Mouse (Mus musculus) myocyte (in vitro differentiated cells): ENCODE results near the gene Cwc25. TPM values are rescaled to one million over a fixed set of nuclear protein-coding genes. Genes with fewer than 3 reads are reported as not detected.

ENCODE experiments used
- H3K27me3 ChIP-seq: one replicate; pipeline ENCODE4 v1.6.1; 2011; ENCODE audit not compliant: control insufficient read depth, insufficient read depth, insufficient read length
- H3K36me3 ChIP-seq: one replicate; pipeline ENCODE4 v1.6.1; 2011; ENCODE audit not compliant: control insufficient read depth, insufficient read depth
- H3K4me2 ChIP-seq: one replicate; pipeline ENCODE4 v1.6.1; 2011; ENCODE audit warnings: low read depth, control low read depth
- H3K4me3 ChIP-seq: one replicate; pipeline ENCODE4 v1.5.1; 2011; ENCODE audit warnings: mild to moderate bottlenecking, control low read depth, moderate library complexity
- H3K79me2 ChIP-seq: one replicate; pipeline ENCODE4 v1.6.1; 2011; ENCODE audit not compliant: control insufficient read depth, insufficient read depth
- H3ac ChIP-seq: one replicate; pipeline ENCODE4 v1.6.1; 2011; ENCODE audit not compliant: control insufficient read depth, insufficient read length
- CEBPB ChIP-seq: IDR thresholded peaks from 2 replicates; pipeline ENCODE4 v1.6.1; 2011; ENCODE audit warnings: mild to moderate bottlenecking, moderate library complexity; ENCODE audit not compliant: poor library complexity, insufficient read depth, severe bottlenecking
- E2F4 ChIP-seq: IDR thresholded peaks from one replicate; pipeline ENCODE4 v1.6.1; 2011; ENCODE audit warnings: mild to moderate bottlenecking, control low read depth, moderate library complexity; ENCODE audit not compliant: insufficient read depth
- MAX ChIP-seq: IDR thresholded peaks from one replicate; pipeline ENCODE4 v1.6.1; 2011; ENCODE audit warnings: low read depth, mild to moderate bottlenecking, control low read depth
- MYOD1 ChIP-seq, 3 experiments: IDR thresholded peaks; one replicate each; pipeline ENCODE4 v1.6.1; 2011; ENCODE audit warnings: control low read depth in 2 of 3, low read depth in 2 of 3, mild to moderate bottlenecking in 2 of 3, moderate library complexity in 1 of 3; ENCODE audit not compliant: insufficient read length in 2 of 3, control insufficient read depth in 1 of 3
- MYOG ChIP-seq, 3 experiments: IDR thresholded peaks; one replicate each; pipeline ENCODE4 v1.6.1; 2011; ENCODE audit warnings: control low read depth in 2 of 3, low read depth in 2 of 3, mild to moderate bottlenecking in 2 of 3; ENCODE audit not compliant: insufficient read length in 2 of 3, control insufficient read depth in 1 of 3, insufficient read depth in 1 of 3
- POLR2A ChIP-seq: IDR thresholded peaks from one replicate; pipeline ENCODE4 v1.6.1; 2011; ENCODE audit warnings: low read depth, mild to moderate bottlenecking, control low read depth, moderate library complexity; ENCODE audit not compliant: insufficient read length
- POLR2AphosphoS2 ChIP-seq: IDR thresholded peaks from one replicate; pipeline ENCODE4 v1.6.1; 2011; ENCODE audit warnings: low read depth, control low read depth; ENCODE audit not compliant: insufficient read length
- REST ChIP-seq: IDR thresholded peaks from one replicate; pipeline ENCODE4 v1.6.1; 2011; ENCODE audit warnings: mild to moderate bottlenecking, control low read depth, moderate library complexity; ENCODE audit not compliant: insufficient read depth, insufficient read length
- SRF ChIP-seq: IDR thresholded peaks from one replicate; pipeline ENCODE4 v1.6.1; 2011; ENCODE audit warnings: low read depth; ENCODE audit not compliant: control insufficient read depth, insufficient read length
- TCF12 ChIP-seq: IDR thresholded peaks from one replicate; pipeline ENCODE4 v1.6.1; 2011; ENCODE audit warnings: mild to moderate bottlenecking, control low read depth; ENCODE audit not compliant: poor library complexity, insufficient read depth, severe bottlenecking
- TCF3 ChIP-seq: IDR thresholded peaks from one replicate; pipeline ENCODE4 v1.6.1; 2011; ENCODE audit warnings: low read depth, control low read depth; ENCODE audit not compliant: insufficient read length
- USF1 ChIP-seq: IDR thresholded peaks from one replicate; pipeline ENCODE4 v1.6.1; 2011; ENCODE audit warnings: low read depth, mild to moderate bottlenecking, control low read depth, moderate library complexity
- polyA plus RNA-seq: library from polyadenylated mRNA; unstranded; fragments of >200 nt; fragmentation: generic; extraction: Trizol; gene quantifications from one replicate; pipeline ENCODE4 v1.2.1, GENCODE M21; 2012; ENCODE audit warnings: missing spikeins

Cwc25 gene
- polyA plus RNA-seq, 1 experiment: 8.9 TPM

- H3ac ChIP-seq: no peak overlapping the region
- H3K27me3 ChIP-seq: no peaks in the 10 kb centered on the region
- peak overlapping the region; percentile 38 for H3K4me2 ChIP-seq
- H3K36me3 ChIP-seq: peaks cover 9% of the 10 kb centered on the region
- TF ChIP-seq MYOD1 (IDR thresholded peaks at IDR 0.05; ENCODE audit: control insufficient read depth in 1 of 3, insufficient read length in 2 of 3, low read depth in 2 of 3) (no peak), MYOG (IDR thresholded peaks at IDR 0.05; ENCODE audit: control insufficient read depth in 1 of 3, insufficient read depth in 1 of 3, insufficient read length in 2 of 3, low read depth in 2 of 3) (no peak), TCF12 (no peak), TCF3 (no peak), CEBPB (no peak), POLR2AphosphoS2 (no peak), USF1 (no peak)
- no peak overlapping the region for H3K4me3 ChIP-seq
- peaks cover 84% of the 10 kb centered on the region for H3K79me2 ChIP-seq
These were observed 43.1 kb upstream of the Cwc25 start for GRCm38 (mm10) chr11:97809235-97810121.

GRCm38 (mm10) chr11:97808621-97809234, 42.4 kb upstream of the Cwc25 start:
- no peak overlapping the region for H3K4me3 ChIP-seq

DNA sequence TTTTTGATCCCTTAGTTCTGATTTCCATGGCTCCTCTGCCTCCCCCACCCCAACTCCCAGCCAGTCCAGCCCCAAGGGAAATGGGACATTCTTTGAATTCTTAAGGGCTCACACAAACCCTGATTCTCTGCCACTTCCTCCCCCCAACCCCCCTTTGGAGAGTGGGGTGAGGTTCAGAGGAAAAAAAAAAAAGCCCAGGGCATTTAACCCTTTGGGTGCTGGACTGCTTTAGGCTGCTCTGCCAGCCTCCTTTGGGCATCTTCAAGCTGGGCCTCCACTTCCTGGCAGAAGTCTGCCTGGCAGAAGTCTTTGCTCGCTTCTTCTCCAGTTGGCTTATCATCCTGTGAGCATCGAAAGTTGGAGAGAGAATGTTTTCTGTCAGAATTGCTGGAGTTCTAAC, 41.7 kb upstream of the Cwc25 start:
- H3K4me2 ChIP-seq: peak overlapping the region; percentile 38
- no peak overlapping the region for H3K4me3 ChIP-seq
- H3ac ChIP-seq: no peak overlapping the region
- no peaks in the 10 kb centered on the region for H3K27me3 ChIP-seq
- TF ChIP-seq SRF: no peak
- TF ChIP-seq POLR2A: no peak
- no peak for TF ChIP-seq POLR2AphosphoS2
- no peak for TF ChIP-seq REST
- no peak for TF ChIP-seq MYOD1 (IDR thresholded peaks at IDR 0.05; ENCODE audit: control insufficient read depth in 1 of 3, insufficient read length in 2 of 3, low read depth in 2 of 3)
- no peak for TF ChIP-seq MYOG (IDR thresholded peaks at IDR 0.05; ENCODE audit: control insufficient read depth in 1 of 3, insufficient read depth in 1 of 3, insufficient read length in 2 of 3, low read depth in 2 of 3)
- TF ChIP-seq E2F4: no peak
- no peak for TF ChIP-seq TCF12
- TF ChIP-seq CEBPB: no peak
- TF ChIP-seq USF1: no peak
- TF ChIP-seq MAX: no peak
- TF ChIP-seq TCF3: no peak
- H3K79me2 ChIP-seq: peaks cover 91% of the 10 kb centered on the region
- H3K36me3 ChIP-seq: peaks cover 9% of the 10 kb centered on the region

More at GRCm38 (mm10) chr11:97808621-97809234, 42.4 kb upstream of the Cwc25 start:
- Histone ChIP-seq H3K79me2 (peaks cover 90% of the 10 kb centered on the region), H3K36me3 (peaks cover 9% of the 10 kb centered on the region), H3K4me2 (peak overlapping the region; percentile 38), H3ac (no peak overlapping the region), H3K27me3 (no peaks in the 10 kb centered on the region)
- TF ChIP-seq POLR2A (no peak), MYOD1 (IDR thresholded peaks at IDR 0.05; ENCODE audit: control insufficient read depth in 1 of 3, insufficient read length in 2 of 3, low read depth in 2 of 3) (peak in 2 of 3 experiments; percentile 63 to 68), MYOG (IDR thresholded peaks at IDR 0.05; ENCODE audit: control insufficient read depth in 1 of 3, insufficient read depth in 1 of 3, insufficient read length in 2 of 3, low read depth in 2 of 3) (peak in 2 of 3 experiments; percentile 38 to 77), TCF12 (no peak)

DNA sequence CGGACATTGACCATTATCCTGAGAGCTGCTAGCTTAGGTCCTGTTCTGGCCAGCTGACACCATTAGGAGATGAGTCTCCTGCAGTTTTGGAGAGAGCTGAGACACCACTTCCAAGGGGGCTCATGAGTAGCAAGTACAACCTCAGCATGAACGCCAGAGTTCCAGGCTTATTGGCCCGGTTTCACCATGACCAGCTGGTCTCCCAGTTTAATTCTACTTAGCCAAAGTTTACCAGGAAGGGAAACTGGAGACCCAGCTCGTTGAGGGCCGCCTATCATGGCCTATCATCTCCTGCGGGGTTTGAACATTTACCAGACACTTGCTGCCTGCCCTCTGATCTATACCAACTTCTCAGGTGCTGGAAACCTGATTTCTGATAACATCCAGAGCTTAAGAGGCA, 41.3 kb upstream of the Cwc25 start:
- Histone ChIP-seq H3K4me3 (no peak overlapping the region), H3K4me2 (peak overlapping the region; percentile 38)

DNA sequence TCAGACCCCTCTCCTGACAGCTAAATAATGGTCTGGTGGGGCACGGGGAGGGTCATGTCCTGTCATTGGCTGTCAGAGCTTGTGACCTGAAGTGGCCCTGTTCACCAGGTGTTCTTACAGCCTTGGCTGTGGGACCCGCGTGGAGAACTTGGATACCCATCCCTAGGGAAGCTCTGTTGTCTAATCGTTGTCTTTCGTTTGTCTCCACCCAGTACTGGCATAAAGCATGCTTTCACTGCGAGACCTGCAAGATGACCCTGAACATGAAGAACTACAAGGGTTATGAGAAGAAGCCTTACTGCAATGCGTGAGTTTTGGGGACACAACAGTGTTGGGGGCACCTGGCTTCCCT, 40.2 kb upstream of the Cwc25 start:
- H3K4me2 ChIP-seq: peak overlapping the region; percentile 81

More for the DNA sequence above, 41.3 kb upstream of the Cwc25 start:
- TF ChIP-seq TCF12 (no peak), USF1 (no peak), E2F4 (no peak)
- Histone ChIP-seq H3K79me2 (peaks cover 91% of the 10 kb centered on the region), H3K27me3 (no peaks in the 10 kb centered on the region), H3ac (no peak overlapping the region), H3K36me3 (peaks cover 9% of the 10 kb centered on the region)

More for the DNA sequence above, 40.2 kb upstream of the Cwc25 start:
- TF ChIP-seq SRF (no peak), REST (no peak)
- Histone ChIP-seq H3K36me3 (peaks cover 9% of the 10 kb centered on the region), H3K4me3 (peak overlapping the region; percentile 4), H3K79me2 (peaks cover 92% of the 10 kb centered on the region), H3ac (no peak overlapping the region), H3K27me3 (no peaks in the 10 kb centered on the region)
